Mouse (Mus musculus) bone marrow macrophage, adult 2 months (primary cell): ENCODE results near the gene Ntan1.

Experiments used
- CTCF ChIP-seq: IDR thresholded peaks from 2 replicates; pipeline ENCODE4 v1.5.1; 2012; ENCODE audit warnings: low read depth, mild to moderate bottlenecking, low read length, moderate library complexity
- POLR2A ChIP-seq: IDR thresholded peaks from 2 replicates; pipeline ENCODE4 v1.6.1; 2012; ENCODE audit warnings: mild to moderate bottlenecking, low read depth, low read length, borderline replicate concordance

GRCm38 (mm10) chr16:13866076-13866475, 47.4 kb downstream of the Ntan1 start:
- TF ChIP-seq CTCF: no peak
- no peak for TF ChIP-seq POLR2A
